Mouse (Mus musculus) embryonic facial prominence, embryonic 11.5 days (tissue): ENCODE data around the gene Mad2l1bp. TPM values are rescaled to one million over a fixed set of nuclear protein-coding genes. Genes with fewer than 3 reads are reported as not detected.

Experiments used
- ATAC-seq: fragments of 200-750 bp; cut with Nextera tagmentation; replicated peaks from 2 replicates; pipeline ENCODE4 v1.8.0; 2017; ENCODE audit warnings: low read depth; ENCODE audit not compliant: insufficient number of reproducible peaks, low FRiP score, low TSS enrichment
- DNase-seq: peaks from one replicate; pipeline ENCODE4 v3.0.0-alpha.2; 2015; ENCODE audit warnings: low spot score
- H3K27ac ChIP-seq: fragments of 300-500 bp; sonication (generic); replicated peaks from 2 replicates; pipeline ENCODE4 v1.5.1; 2014; ENCODE audit warnings: mild to moderate bottlenecking, low read depth, low read length, control low read depth
- H3K27me3 ChIP-seq: fragments of 300-500 bp; sonication (generic); 2 replicates; pipeline ENCODE4 v1.6.1; 2014; ENCODE audit warnings: mild to moderate bottlenecking, low read length, moderate library complexity, mixed read lengths; ENCODE audit not compliant: control insufficient read depth, insufficient read depth
- H3K36me3 ChIP-seq: fragments of 300-500 bp; sonication (generic); replicated peaks from 2 replicates; pipeline ENCODE4 v1.6.1; 2014; ENCODE audit warnings: low read depth, mild to moderate bottlenecking, low read length, moderate library complexity, mixed read lengths; ENCODE audit not compliant: control insufficient read depth, insufficient read depth
- H3K4me1 ChIP-seq: fragments of 300-500 bp; sonication (generic); 2 replicates; pipeline ENCODE4 v1.6.1; 2014; ENCODE audit warnings: low read length, mixed read lengths; ENCODE audit not compliant: control insufficient read depth, insufficient read depth
- H3K4me2 ChIP-seq: fragments of 300-500 bp; sonication (generic); 2 replicates; pipeline ENCODE4 v1.6.1; 2014; ENCODE audit warnings: low read depth, mild to moderate bottlenecking, control low read depth, low read length, moderate library complexity
- H3K4me3 ChIP-seq: fragments of 300-500 bp; sonication (generic); 2 replicates; pipeline ENCODE4 v1.5.1; 2014; ENCODE audit warnings: low read depth, low read length, control low read depth
- H3K9ac ChIP-seq: fragments of 300-500 bp; sonication (generic); replicated peaks from 2 replicates; pipeline ENCODE4 v1.6.1; 2014; ENCODE audit warnings: mild to moderate bottlenecking, control low read depth, low read length
- H3K9me3 ChIP-seq: fragments of 300-500 bp; sonication (generic); replicated peaks from 2 replicates; pipeline ENCODE4 v1.6.1; 2016; ENCODE audit warnings: mild to moderate bottlenecking, low read length, inconsistent platforms, mixed read lengths; ENCODE audit not compliant: control insufficient read depth
- WGBS: fragments of 180-500 bp; shearing (Covaris S2); extraction: QIAGEN DNeasy Blood & Tissue Kit; methylation state at CpG from one replicate; pipeline ENCODE4 v1.1.7; 2014; 5-methylcytosine and 5-hydroxymethylcytosine counted together
- polyA plus RNA-seq: library from polyadenylated mRNA; unstranded; fragments of >200 nt; fragmentation: Nextera tagmentation; extraction: Ambion mirVana; gene quantifications from 2 replicates; pipeline ENCODE4 v1.2.1, GENCODE M21; 2014

The Mad2l1bp gene
- polyA plus RNA-seq, 1 experiment from 2014 or later, result 37.1 TPM

- Histone ChIP-seq H3K4me3 (no peak overlapping the region), H3K27me3 (no peaks in the 10 kb centered on the region), H3K4me2 (no peak overlapping the region), H3K9me3 (no peaks in the 10 kb centered on the region), H3K9ac (no peak overlapping the region), H3K27ac (0 out of 2 replicates have a peak overlapping the region, but pooled peaks have one; percentile 13), H3K4me1 (peaks cover 3% of the 10 kb centered on the region; the same call in 1 of the 2 replicates), H3K36me3 (no peaks in the 10 kb centered on the region; the same call in 1 of the 2 replicates)
- WGBS, result 78% methylated on average over 13 of the region's 13 CpGs
- ATAC-seq (no peak), DNase-seq (no peak)
These were observed 35.5 kb downstream of the Mad2l1bp start for GRCm38 (mm10) chr17:46117623-46118422.

GRCm38 (mm10) chr17:46116881-46117280, 36.5 kb downstream of the Mad2l1bp start:
- 82% methylated on average over 3 of the region's 3 CpGs for WGBS
- DNase-seq, result no peak
- H3K9me3 ChIP-seq, result no peaks in the 10 kb centered on the region
- H3K36me3 ChIP-seq, result no peaks in the 10 kb centered on the region; the same call in 1 of the 2 replicates
- no peak overlapping the region for H3K4me3 ChIP-seq
- no peaks in the 10 kb centered on the region for H3K27me3 ChIP-seq
- H3K4me2 ChIP-seq, result no peak overlapping the region
- ATAC-seq, result no peak
- H3K9ac ChIP-seq, result no peak overlapping the region
- H3K27ac ChIP-seq, result no peak overlapping the region; the same call in 1 of the 2 replicates
- H3K4me1 ChIP-seq, result peaks cover 3% of the 10 kb centered on the region; the same call in 1 of the 2 replicates

GRCm38 (mm10) chr17:46116138-46116537, 37.2 kb downstream of the Mad2l1bp start:
- Histone ChIP-seq H3K4me2 (no peak overlapping the region), H3K36me3 (no peaks in the 10 kb centered on the region; the same call in 1 of the 2 replicates), H3K27me3 (no peaks in the 10 kb centered on the region), H3K4me1 (peaks cover 3% of the 10 kb centered on the region; the same call in 1 of the 2 replicates), H3K9ac (no peak overlapping the region), H3K27ac (peak overlapping the region; percentile 29), H3K4me3 (no peak overlapping the region), H3K9me3 (no peaks in the 10 kb centered on the region)
- DNase-seq (peak; percentile 60), ATAC-seq (no peak)
- WGBS, result 57% methylated on average over 11 of the region's 11 CpGs

GRCm38 (mm10) chr17:46115489-46115888, 37.9 kb downstream of the Mad2l1bp start:
- ATAC-seq (no peak), DNase-seq (no peak)
- H3K4me1 ChIP-seq, result peaks cover 3% of the 10 kb centered on the region; the same call in 1 of the 2 replicates
- H3K36me3 ChIP-seq, result no peaks in the 10 kb centered on the region; the same call in 1 of the 2 replicates
- no peak overlapping the region for H3K4me2 ChIP-seq
- H3K9me3 ChIP-seq, result no peaks in the 10 kb centered on the region
- peak overlapping the region; percentile 25; the same call in 1 of the 2 replicates for H3K9ac ChIP-seq
- no peaks in the 10 kb centered on the region for H3K27me3 ChIP-seq
- no peak overlapping the region for H3K4me3 ChIP-seq
- 65% methylated on average over 2 of the region's 2 CpGs for WGBS
- peak overlapping the region; percentile 29 for H3K27ac ChIP-seq

- Histone ChIP-seq H3K27ac (peak within 1 kb of the TSS; percentile 41; the same call in 1 of the 2 replicates), H3K27me3 (no peaks in the 10 kb centered on the region), H3K4me2 (peak within 1 kb of the TSS; percentile 73), H3K36me3 (no peaks in the 10 kb centered on the region), H3K4me3 (peak within 1 kb of the TSS; percentile 93), H3K9ac (peak within 1 kb of the TSS; percentile 82), H3K9me3 (no peaks in the 10 kb centered on the region), H3K4me1 (peaks cover 3% of the 10 kb centered on the region; the same call in 1 of the 2 replicates)
- WGBS, result 6% methylated on average over 38 of the region's 38 CpGs
- ATAC-seq, result peak; percentile 93
- DNase-seq, result peak; percentile 91
These were observed 42.7 kb downstream of the Mad2l1bp start, which contains the start of gene Mrps18a for GRCm38 (mm10) chr17:46110402-46111289. TSS of gene Mrps18a (plus strand) at chr17:46110986.

GRCm38 (mm10) chr17:46108286-46108685, 45.1 kb downstream of the Mad2l1bp start:
- Histone ChIP-seq H3K9ac (no peak overlapping the region), H3K4me2 (no peak overlapping the region), H3K4me3 (no peak overlapping the region), H3K36me3 (no peaks in the 10 kb centered on the region), H3K9me3 (no peaks in the 10 kb centered on the region), H3K27ac (no peak overlapping the region), H3K27me3 (no peaks in the 10 kb centered on the region), H3K4me1 (peaks cover 2% of the 10 kb centered on the region; the same call in 1 of the 2 replicates)
- ATAC-seq (no peak), DNase-seq (no peak)
- 83% methylated on average over 4 of the region's 4 CpGs for WGBS

GRCm38 (mm10) chr17:46104487-46104886, 48.9 kb downstream of the Mad2l1bp start:
- H3K9ac ChIP-seq, result peak overlapping the region; percentile 30; the same call in 1 of the 2 replicates
- H3K36me3 ChIP-seq, result no peaks in the 10 kb centered on the region
- H3K9me3 ChIP-seq, result no peaks in the 10 kb centered on the region
- peaks cover 2% of the 10 kb centered on the region; the same call in 1 of the 2 replicates for H3K4me1 ChIP-seq
- H3K4me2 ChIP-seq, result no peak overlapping the region
- H3K4me3 ChIP-seq, result no peak overlapping the region
- DNase-seq, result peak; percentile 79
- 26% methylated on average over 12 of the region's 12 CpGs for WGBS
- peak overlapping the region; percentile 24; the same call in 1 of the 2 replicates for H3K27ac ChIP-seq
- H3K27me3 ChIP-seq, result no peaks in the 10 kb centered on the region
- peak; percentile 84 for ATAC-seq
